Mouse (Mus musculus) limb, embryonic 14.5 days (tissue): ENCODE data around the gene Pak3. TPM values are rescaled to one million over a fixed set of nuclear protein-coding genes. Genes with fewer than 3 reads are reported as not detected.

Source experiments
- ATAC-seq: fragments of 200-750 bp; cut with Nextera tagmentation; 2 replicates; pipeline ENCODE4 v1.8.0; 2017; ENCODE audit warnings: low read depth, moderate number of reproducible peaks, moderate TSS enrichment; ENCODE audit not compliant: low FRiP score
- DNase-seq: peaks from one replicate; pipeline ENCODE4 v3.0.0-alpha.2; 2015; ENCODE audit warnings: low spot score
- H3K27ac ChIP-seq: fragments of 300-500 bp; sonication (generic); replicated peaks from 2 replicates; pipeline ENCODE4 v1.5.1; 2014; ENCODE audit warnings: low read depth, mild to moderate bottlenecking, low read length, moderate library complexity, mixed read lengths
- H3K27me3 ChIP-seq: fragments of 300-500 bp; sonication (generic); 2 replicates; pipeline ENCODE4 v1.6.1; 2014; ENCODE audit warnings: low read length, mixed read lengths; ENCODE audit not compliant: control insufficient read depth, insufficient read depth
- H3K36me3 ChIP-seq: fragments of 300-500 bp; sonication (generic); 2 replicates; pipeline ENCODE4 v1.6.1; 2014; ENCODE audit warnings: mild to moderate bottlenecking, low read length, moderate library complexity, mixed read lengths; ENCODE audit not compliant: control insufficient read depth, insufficient read depth
- H3K4me1 ChIP-seq: fragments of 300-500 bp; sonication (generic); 2 replicates; pipeline ENCODE4 v1.6.1; 2014; ENCODE audit warnings: antibody characterized with exemption, low read length, mixed read lengths; ENCODE audit not compliant: control insufficient read depth, insufficient read depth
- H3K4me2 ChIP-seq: fragments of 300-500 bp; sonication (generic); replicated peaks from 2 replicates; pipeline ENCODE4 v1.6.1; 2014; ENCODE audit warnings: low read depth, mild to moderate bottlenecking, low read length, moderate library complexity; ENCODE audit not compliant: severe bottlenecking
- H3K4me3 ChIP-seq: fragments of 300-500 bp; sonication (generic); replicated peaks from 2 replicates; pipeline ENCODE4 v1.5.1; 2014; ENCODE audit warnings: low read length
- H3K9ac ChIP-seq: fragments of 300-500 bp; sonication (generic); 2 replicates; pipeline ENCODE4 v1.6.1; 2014; ENCODE audit warnings: mild to moderate bottlenecking, low read depth, low read length, moderate library complexity; ENCODE audit not compliant: severe bottlenecking
- H3K9me3 ChIP-seq: fragments of 300-500 bp; sonication (generic); 2 replicates; pipeline ENCODE4 v1.6.1; 2016; ENCODE audit warnings: low read length; ENCODE audit not compliant: control insufficient read depth
- POLR2A ChIP-seq: fragments of 200-500 bp; IDR thresholded peaks from 2 replicates; pipeline ENCODE4 v1.8.0; 2012; ENCODE audit warnings: inconsistent platforms, mild to moderate bottlenecking, moderate library complexity, borderline replicate concordance; ENCODE audit not compliant: insufficient read depth, insufficient read length; ENCODE audit errors: extremely low read depth
- WGBS: fragments of 180-500 bp; shearing (Covaris S2); extraction: QIAGEN DNeasy Blood & Tissue Kit; methylation state at CpG from one replicate; pipeline ENCODE4 v1.1.7; 2014; 5-methylcytosine and 5-hydroxymethylcytosine counted together
- polyA plus RNA-seq, 2 experiments: library from polyadenylated mRNA; depleted of rRNA in 1 of 2; stranded (reverse) in 1 of 2; unstranded in 1 of 2; fragments of >200 nt; fragmentation: Nextera tagmentation in 1 of 2; extraction: Ambion mirVana in 1 of 2; gene quantifications; 2 replicates each; pipeline versions ENCODE4 v1.2.1 to v1.2.3; 2012 to 2014

The Pak3 gene
- polyA plus RNA-seq, 2 experiments: 3.4 to 17.7 TPM

DNA sequence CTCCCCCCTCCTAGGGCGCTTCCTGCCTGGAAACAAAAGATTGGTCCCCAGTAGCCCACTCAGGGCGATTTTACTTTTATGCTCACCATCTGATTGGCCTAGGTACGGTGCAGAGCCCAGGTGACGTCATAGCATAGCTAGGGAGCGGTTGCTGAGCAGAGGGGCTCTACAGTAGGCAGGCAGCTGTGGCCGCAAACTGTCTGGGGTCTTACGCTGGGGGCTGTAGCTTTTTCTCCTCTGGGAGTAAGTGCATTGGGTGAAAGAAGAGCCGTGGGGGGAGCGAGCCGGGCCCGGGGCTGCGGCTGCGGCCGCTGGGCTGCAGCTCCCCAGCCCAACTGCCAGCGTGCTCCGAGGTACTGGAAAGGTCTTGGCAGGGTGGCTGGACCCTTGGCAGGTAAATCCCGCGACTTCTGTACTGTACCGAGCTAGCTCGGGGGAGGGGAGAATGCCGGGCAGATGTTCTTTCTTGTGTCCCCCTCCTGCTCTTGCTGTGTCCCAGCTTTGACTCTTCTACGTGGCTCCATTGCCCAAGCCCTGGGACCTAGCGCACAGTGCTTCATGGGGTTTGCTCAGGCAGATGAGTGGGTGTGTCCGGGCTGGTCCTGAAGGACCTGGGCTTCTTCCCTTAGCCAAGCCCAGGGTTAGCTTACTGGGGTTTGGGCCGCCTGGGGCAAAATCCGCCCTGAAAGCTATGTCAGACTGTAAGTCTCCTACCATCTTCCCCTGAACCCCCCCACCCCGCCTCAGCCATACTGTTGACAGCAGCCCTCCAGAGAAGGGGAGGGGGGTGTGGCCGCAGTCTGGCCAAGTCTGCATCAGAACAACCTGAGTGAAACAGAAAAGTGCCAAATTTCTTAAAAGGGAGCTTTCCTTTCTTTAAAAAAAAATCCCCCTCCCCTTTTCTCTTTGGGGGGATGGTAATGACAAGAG lies 146.1 kb downstream of the Pak3 start:
- Histone ChIP-seq H3K4me1 (no peaks in the 10 kb centered on the region), H3K27me3 (no peaks in the 10 kb centered on the region), H3K27ac (no peak overlapping the region), H3K9ac (peak overlapping the region; percentile 59), H3K4me2 (peak overlapping the region; percentile 56), H3K36me3 (no peaks in the 10 kb centered on the region), H3K4me3 (peak overlapping the region; percentile 46), H3K9me3 (no peaks in the 10 kb centered on the region)
- 26% methylated on average over 24 of the region's 28 CpGs for WGBS
- peak; percentile 95 for ATAC-seq
- TF ChIP-seq POLR2A: 0 out of 2 replicates have a peak, but pooled peaks have one; percentile 39
- peak; percentile 64 for DNase-seq

DNA sequence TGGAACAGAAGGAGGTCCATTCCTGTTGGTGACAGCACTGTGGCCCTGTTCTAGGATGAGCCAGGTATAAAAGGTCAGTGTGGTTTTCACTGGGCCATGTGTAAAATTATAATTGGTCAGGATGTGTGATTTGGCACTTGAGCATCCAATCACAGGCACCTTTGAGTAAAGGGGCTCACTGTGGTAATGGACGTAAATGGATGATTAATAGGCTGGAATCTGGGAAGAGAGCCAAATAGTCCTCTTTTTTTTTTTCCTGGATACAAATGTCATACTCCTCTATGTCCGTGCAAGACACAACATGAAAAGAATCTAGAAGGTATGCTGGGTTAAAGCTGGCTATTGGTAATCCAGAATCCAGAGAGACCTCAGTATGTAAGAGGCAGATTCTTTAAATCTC lies 147.4 kb downstream of the Pak3 start:
- ATAC-seq (no peak), DNase-seq (no peak)
- Histone ChIP-seq H3K4me2 (no peak overlapping the region), H3K9ac (no peak overlapping the region), H3K9me3 (no peaks in the 10 kb centered on the region), H3K27ac (no peak overlapping the region), H3K4me1 (no peaks in the 10 kb centered on the region), H3K27me3 (no peaks in the 10 kb centered on the region), H3K4me3 (no peak overlapping the region), H3K36me3 (no peaks in the 10 kb centered on the region)
- 40% methylated on average over 2 of the region's 2 CpGs for WGBS
- no peak for TF ChIP-seq POLR2A

DNA sequence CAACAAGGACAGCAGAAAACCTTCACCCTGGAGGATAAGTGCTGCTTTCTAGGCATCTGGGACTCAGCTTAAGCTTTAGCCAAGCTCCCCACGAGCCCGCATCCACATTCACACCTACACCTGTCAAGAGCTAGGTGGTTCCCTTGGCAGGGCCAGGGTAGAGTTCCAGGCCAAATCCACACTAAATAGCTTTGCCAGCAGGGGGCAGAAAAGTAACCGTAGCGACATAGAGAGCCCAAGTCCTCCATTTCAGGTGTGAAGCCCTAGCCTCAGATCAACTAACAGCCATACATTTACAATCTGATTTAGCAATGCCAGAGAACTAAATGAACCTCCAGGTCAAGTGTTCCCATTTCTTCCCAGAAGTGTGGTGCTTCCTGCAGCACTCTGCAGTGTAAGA lies 148.6 kb downstream of the Pak3 start:
- no peaks in the 10 kb centered on the region for H3K36me3 ChIP-seq
- TF ChIP-seq POLR2A: no peak
- DNase-seq (no peak), ATAC-seq (no peak)
- H3K4me1 ChIP-seq: no peaks in the 10 kb centered on the region
- H3K9me3 ChIP-seq: no peaks in the 10 kb centered on the region
- H3K27me3 ChIP-seq: no peaks in the 10 kb centered on the region
- no peak overlapping the region for H3K4me2 ChIP-seq
- H3K9ac ChIP-seq: no peak overlapping the region
- H3K27ac ChIP-seq: no peak overlapping the region
- H3K4me3 ChIP-seq: no peak overlapping the region
- WGBS: 40% methylated on average over 4 of the region's 4 CpGs

DNA sequence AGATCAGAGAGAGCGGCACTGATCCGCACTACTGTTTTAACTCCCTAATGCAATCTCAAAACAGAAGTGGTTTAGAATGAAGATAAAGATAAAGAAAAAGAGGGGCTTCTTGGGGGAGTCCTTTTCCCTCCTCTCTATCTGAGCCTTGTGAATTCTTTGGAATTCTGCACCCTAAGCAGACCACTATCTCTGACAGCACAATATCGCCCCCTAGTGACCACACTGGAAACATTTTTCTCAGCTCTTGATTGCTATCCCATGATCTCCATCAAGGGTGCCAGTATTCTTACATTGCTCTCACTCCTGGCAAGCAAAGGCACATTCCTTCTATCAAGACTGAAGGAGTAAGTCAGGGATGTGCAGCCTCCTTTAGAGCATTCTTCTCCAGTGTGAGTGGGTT lies 149.9 kb downstream of the Pak3 start:
- no peak overlapping the region for H3K4me2 ChIP-seq
- H3K9ac ChIP-seq: no peak overlapping the region
- ATAC-seq (no peak), DNase-seq (peak; percentile 79)
- H3K27me3 ChIP-seq: no peaks in the 10 kb centered on the region
- no peaks in the 10 kb centered on the region for H3K4me1 ChIP-seq
- no peaks in the 10 kb centered on the region for H3K9me3 ChIP-seq
- H3K27ac ChIP-seq: no peak overlapping the region
- no peak overlapping the region for H3K4me3 ChIP-seq
- H3K36me3 ChIP-seq: no peaks in the 10 kb centered on the region
- 48% methylated on average over 3 of the region's 3 CpGs for WGBS
- TF ChIP-seq POLR2A: no peak

DNA sequence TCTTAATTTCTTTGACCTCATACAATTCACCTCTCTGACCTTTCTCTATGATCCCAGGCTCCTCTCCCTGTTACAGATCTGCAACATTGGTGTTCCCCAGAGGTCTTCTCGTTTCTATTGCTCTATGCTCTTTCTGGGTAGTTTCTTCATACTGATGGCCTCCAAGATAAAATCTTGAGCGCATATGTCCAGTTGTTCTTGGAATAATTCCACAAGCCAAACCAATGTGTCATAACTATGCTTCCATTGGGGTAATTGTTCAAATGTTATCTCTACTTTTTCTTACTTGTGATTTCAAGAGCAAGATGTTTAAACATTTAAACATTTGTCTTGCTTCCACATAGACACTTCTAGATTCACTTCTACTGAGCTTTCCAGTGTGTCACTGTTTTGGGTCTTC lies 160.2 kb downstream of the Pak3 start:
- Histone ChIP-seq H3K27ac (no peak overlapping the region), H3K9me3 (no peaks in the 10 kb centered on the region), H3K4me3 (no peak overlapping the region), H3K36me3 (no peaks in the 10 kb centered on the region), H3K9ac (no peak overlapping the region), H3K4me1 (no peaks in the 10 kb centered on the region), H3K4me2 (no peak overlapping the region), H3K27me3 (no peaks in the 10 kb centered on the region)
- WGBS: 73% methylated on average over 2 of the region's 2 CpGs
- TF ChIP-seq POLR2A: no peak
- no peak for DNase-seq
- ATAC-seq: no peak
